Mouse (Mus musculus) megakaryocyte, adult 5-6 weeks (primary cell): Measurements from ENCODE around the gene Tns4. TPM values are rescaled to one million over a fixed set of nuclear protein-coding genes. Genes with fewer than 3 reads are reported as not detected.

Source experiments
- ATAC-seq: 2 replicates; pipeline ENCODE4 v1.8.0; 2016; ENCODE audit warnings: mild to moderate bottlenecking, inconsistent platforms; ENCODE audit not compliant: poor library complexity, severe bottlenecking
- total RNA-seq, 2 experiments: library from RNA; stranded (forward) in 1 of 2; stranded (reverse) in 1 of 2; fragments of 153-499, 151-499 nt in 1 of 2; fragments of 221-1000, 200-1000 nt in 1 of 2; gene quantifications; 2 replicates each; pipeline versions ENCODE4 v1.2.3 to v1.2.4; 2015 to 2017

The Tns4 gene
- total RNA-seq, 2 experiments from 2014 or later = 4.6 to 8.6 TPM

DNA sequence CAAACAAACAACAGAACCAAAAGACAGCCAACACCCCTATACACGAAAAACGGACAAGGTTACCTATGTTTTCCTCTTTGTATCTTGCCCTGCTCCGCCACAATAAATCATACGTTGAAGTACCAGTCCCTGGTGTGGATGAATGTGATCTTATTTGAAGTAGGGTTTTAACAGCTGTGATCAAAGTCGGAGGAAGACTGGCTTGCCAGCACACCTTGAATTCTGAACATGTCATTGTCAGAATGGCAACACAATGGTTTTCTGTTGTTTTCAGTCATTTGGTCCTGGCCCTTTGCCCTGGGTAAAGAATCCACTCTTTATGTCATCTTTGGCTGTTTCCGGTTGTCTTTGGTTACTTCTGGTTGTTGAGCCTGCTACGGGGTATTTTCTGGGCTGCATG, 29.9 kb upstream of the Tns4 start:
- no peak for ATAC-seq

DNA sequence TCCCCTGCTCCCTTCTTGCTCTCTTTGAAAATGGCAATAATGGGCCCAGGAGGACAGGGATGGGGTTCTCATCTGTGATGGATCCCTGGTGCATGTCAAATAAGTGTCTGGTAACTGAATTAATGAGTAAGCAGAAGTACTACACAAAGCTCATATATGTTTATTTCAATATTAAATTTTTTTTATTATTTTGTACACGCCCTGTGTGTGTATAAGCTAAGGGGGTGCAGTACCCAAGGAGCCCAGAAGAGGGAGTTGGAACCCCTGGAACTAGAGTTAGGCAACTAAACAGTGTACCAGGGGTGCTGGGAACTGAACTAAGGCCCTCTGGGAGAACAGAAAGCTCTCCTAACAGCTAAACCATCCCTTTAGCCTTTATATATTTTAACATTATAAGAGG, 29.3 kb upstream of the Tns4 start:
- no peak for ATAC-seq

DNA sequence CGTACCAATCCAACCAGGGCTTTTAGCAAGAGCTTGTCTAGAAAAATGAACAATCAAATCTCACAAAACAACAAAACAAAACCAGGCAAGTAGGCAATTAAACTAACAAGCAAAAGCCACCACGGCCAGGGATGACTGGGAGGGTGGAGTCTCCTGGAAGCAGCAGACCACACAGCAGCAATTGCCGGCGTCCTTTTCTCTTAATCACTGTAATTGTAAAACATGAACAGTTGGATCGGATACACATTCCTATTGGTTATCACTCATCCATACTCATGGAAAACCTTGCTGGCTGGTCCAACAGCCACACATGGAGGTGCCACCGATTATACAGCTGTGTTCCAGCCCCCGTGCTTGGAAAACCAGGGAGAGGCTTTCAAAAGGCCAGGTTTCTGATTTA, 28.8 kb upstream of the Tns4 start:
- ATAC-seq = no peak

DNA sequence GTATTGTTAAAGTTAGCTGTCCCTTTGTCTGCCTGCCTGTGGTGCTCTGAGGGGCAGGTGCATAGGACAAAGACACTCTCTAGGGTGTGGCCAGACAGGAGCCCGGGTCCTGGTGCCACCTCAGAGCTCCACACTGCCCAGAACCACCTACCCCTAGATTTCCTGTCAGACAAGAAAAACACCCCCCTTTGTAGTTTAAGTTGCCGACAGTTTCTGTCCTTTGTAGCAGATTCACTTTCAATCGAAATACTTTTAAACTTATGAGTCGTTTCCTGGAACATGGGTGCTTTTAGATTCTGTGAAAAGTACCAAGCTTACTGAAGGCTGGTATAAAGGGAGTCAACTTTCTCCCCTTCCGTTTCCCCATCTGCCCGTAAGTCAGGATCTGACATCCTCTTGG, 26.8 kb upstream of the Tns4 start:
- no peak for ATAC-seq

DNA sequence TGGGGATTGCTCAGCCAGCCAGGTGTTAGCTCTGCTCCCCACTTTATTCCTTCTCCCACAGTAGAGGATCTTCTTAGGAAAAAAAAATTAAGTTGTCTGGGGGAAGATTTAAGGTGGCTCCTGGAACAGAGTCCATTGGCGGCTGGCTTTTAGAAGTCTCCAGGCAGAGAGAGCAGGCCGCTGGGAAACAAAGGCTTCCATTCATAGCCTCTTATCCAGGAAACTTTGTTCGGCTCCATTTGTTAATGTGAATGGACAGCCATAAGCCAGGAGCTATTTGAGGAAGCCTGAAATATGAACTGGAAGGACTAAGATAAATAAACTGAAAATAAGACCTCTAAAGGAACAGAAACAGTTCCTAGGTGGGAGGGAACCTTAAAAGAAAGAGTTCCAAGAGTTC, 24.0 kb upstream of the Tns4 start:
- ATAC-seq = no peak

DNA sequence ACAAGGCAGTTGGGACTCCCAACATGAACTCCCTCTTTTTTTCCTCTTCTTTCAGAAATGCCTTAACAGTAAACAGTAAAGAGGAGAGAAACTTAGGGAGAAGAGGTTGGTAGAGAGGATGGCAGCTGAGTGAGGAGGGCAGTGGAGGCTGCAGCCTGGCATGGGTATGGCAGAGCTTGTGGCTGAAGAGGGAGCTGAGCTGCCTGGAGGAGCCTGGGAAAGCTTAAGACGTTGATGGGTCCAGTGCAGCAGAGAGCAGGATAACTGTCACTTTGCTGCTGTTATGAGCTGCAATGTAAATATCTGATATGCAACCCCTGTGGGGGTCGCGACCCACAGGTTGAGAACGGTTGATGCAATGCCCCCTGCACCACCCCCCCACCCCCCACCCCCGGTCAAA, 23.6 kb upstream of the Tns4 start:
- no peak for ATAC-seq

DNA sequence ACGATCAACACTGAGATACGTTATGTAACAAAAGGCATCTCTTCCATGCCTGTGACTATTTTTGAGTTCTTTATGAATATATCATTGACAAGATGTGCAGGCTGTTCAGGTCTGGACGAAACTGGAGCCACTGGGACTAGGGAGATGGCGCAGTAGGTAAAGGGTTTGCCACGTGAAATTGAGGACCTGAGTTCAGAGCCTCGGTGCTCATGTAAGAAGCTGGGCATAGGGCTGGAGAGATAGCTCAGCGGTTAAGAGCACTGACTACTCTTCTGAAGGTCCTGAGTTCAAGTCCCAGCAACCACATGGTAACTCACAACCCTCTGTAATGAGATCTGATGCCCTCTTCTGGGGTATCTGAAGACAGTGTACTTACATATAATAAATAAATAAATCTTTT, 22.5 kb upstream of the Tns4 start:
- no peak for ATAC-seq

DNA sequence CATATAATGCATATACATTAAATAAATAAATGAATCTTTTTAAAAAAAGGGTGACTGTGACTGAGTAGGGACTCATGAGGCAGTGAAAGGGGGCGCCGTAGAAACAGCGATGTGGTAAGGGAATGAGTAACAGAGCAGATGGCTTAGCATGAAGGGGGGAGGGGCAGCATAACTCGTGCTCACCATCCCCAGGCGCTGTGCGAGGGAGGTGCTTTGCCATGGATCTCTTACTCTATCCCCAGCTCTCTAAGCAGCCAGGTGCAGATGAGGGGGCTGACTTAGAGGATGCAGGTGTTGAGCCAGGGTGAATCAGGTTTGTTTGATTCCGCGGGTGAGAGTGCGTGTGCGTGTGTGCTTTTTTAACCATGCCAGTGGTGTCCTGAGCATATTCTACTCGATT, 22.0 kb upstream of the Tns4 start:
- ATAC-seq = no peak

DNA sequence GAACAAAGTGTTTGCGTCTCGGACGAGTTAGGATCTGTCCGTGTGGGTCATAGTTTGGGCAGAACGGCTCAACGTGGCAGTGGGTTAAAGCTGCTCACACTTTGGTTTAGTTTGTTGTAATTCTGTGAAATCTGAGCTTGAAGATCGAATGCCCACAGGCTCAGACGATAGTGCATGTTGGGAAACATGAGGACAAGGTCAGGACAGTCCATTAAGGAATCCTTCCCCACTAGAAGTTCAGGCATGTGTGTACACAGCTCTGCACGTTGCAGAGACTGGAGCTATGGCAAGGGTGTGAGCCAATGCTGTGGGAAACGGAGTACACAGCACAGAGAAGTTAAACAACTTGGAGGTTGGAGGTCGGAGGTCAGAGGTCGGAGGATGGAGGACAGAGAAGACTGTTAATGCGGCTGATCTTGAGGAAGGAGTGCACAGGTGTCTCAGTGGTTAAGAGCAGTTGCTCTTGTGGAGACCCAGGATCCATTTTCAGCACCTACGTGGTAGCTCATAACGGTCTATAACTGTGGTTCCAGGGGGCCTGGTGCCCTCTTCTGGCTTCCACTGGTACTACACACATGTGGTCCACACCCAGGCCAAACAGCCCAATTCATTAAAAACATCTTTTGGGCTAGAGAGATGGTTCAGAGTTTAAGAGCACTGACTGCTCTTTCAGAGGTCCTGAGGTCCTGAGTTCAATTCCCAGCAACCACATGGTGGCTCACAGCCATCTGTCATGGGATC, 21.4 kb upstream of the Tns4 start:
- no peak for ATAC-seq

DNA sequence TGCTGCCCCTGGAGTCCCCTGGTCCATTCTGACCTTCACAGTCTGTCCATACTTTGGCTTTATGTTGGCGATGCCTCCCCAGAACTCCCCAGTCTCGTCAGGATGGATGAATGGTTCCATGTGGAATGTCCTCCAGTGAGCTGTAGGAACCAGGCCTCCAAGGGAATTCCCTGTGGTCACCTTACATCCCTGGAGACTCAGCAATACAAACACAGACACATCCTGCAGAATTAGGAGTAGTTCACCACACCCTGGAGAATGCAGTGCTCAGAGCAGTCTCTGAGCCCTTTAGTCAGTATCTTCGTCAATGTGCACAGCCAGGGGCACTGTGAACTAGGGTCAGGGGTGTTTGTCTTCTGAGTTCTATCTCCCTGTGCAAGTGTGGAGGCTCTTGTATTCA, 19.2 kb upstream of the Tns4 start:
- ATAC-seq = no peak

DNA sequence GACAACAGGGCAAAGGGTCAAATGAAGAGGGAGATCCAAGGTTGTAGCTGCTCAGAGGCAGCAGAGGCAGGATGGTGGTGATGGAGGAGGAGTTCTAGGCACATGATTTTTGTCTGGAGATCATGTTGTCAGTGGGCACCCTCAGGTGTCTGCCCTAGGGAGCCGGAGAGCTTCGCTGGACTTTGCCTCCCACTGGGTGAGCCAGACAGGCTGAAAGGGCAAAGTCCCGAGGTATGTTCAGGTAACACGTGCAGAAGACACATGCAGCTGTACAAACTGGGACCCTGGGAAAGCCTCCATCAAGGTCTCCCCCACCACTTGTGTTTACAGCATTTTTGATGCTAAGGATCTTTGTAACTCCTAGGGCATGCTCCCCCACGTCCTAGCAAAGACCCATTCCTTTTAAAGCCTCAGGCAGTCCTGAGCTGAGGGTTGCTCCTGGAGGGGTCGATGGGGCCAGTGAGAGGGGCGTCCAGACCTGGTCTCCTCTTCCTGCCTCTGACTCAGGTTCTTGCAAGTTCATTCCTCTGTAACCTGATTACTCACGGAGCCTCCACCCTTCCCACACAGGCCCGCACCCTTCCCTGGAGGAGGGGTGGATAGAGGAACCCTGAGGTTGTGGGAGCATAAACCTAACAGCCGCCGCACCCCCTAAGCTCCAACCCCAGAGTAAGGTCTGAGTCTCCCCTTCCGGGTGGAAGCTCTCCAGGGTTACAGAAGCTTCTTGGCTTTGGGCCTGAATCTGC, 17.0 kb upstream of the Tns4 start:
- ATAC-seq = peak; percentile 34; the same call in 1 of the 2 replicates

DNA sequence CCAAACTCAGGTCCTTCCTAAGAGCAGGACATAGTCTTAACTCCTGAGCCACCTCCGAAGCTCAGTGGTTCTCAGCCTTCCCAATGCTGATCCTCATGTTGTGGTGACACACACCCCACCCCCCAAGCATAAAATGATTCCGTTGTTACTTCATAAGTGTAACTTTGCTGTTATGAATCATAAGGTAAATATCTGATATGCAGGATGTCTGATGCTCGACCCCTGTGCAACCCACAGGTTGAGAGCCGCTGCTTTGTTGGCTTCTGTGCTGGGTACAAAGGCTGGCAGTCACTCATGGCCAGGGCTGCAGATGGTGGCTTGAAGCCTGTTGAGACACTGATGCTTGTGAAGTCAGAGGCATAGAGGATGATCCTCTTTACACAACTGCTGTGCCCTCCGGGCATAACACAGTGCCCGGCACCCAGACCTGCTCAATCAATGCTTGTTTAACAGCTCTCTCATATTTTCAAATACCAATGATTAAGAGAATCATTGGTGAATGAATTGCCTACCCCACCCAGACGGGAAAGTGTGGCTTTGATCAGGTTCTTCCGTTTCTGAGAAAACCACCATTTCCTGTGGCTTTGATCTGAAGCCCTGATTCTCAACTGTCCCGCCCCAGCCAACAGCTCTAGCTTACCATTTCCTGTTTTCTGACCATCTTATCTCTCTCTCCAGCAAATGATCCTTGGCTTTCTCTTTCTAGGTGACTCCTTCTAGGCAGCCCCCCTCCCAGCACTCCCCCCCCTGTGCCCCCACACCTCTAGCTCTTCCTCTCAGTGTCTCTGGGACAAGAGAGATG, 15.7 kb upstream of the Tns4 start:
- peak; percentile 83 for ATAC-seq

DNA sequence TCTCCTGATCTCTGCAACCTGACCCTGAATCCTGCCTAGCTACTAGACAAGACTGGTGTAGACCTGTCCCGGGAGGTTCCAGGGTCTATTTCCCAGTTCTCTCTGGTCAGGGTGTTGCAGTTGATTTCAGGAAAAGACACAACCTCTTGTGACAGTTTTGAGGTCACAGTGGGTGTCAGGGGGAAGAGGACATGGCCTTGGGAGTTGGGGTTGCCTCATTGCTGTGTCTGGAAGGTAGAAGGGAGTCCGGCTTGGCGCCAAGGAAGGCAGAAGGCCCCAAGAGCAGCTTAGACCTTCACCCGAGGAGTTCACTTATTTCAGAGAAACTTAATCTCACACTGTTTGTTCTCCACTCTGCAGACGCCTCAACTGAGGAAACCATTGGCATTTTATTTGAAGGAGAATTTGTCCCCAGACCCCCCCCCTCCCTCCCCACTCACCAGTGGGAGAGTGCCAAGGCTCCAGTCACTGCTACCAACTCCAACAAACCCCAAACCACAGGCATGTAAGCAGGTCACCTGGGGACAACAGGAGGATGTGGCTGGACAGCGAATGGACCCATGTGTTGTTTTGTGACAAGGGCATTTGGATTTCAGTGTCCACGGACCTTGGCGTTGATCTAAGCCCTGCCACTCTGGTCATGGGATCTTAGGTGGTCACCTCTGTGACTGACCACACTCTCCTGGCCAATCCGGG, 13.6 kb upstream of the Tns4 start:
- no peak for ATAC-seq

DNA sequence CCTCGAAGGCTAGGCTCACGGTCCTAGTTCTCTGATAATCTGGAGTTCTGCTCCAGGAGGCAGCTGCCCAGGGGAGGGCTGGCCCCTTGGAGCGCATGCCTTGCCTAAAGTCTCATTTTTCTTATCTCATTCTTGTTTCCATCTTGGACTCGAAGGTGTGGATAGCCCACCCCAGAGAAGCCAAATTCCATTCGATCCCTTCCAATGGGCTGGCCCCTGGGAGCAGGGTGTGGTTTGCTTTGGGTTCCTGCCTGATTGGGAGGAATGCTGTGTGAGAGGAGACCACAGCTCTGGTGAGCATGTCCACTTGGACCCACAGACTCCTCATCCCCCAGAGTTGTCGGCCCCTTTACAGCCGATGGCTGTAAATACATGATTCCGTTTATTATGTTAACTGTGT, 12.6 kb upstream of the Tns4 start:
- ATAC-seq = no peak

DNA sequence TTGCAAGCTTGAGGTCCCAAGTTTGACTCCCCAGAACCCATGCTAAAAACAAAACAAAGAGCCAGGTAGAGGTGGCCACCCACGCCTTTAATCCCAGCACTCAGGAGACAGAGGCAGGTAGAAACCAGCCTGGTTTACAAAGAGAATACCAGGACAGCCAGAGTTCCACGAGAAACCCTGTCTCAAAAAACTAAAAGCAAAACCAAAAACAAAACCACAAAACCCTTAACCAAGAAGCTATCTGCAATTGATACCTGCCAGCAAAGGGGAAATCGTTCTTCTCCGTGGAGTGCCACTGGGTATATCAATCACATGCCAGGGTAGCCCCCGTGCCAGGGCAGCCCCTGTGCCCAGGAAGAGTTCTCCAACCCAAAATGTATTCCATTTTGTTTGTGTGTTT, 11.1 kb upstream of the Tns4 start:
- ATAC-seq = no peak

DNA sequence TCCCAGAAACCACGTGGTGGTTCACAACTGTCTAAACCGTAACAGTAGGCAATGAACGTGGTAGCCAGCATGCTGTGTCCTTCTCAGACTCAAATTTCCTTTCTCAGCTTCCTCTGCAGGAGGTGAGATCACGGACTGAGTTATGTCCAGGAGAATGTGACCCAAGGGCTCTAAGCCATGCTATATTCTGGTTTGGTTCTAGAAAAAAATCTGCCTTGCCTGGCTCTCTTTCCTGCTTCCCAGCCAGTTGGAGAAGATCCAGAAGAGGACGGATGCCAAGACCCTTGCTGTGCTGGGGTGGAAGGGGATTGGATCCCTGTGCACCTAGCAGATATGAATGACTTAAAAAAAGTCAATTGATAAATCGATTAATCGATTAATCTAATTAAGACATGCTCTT, 10.4 kb upstream of the Tns4 start:
- no peak for ATAC-seq

DNA sequence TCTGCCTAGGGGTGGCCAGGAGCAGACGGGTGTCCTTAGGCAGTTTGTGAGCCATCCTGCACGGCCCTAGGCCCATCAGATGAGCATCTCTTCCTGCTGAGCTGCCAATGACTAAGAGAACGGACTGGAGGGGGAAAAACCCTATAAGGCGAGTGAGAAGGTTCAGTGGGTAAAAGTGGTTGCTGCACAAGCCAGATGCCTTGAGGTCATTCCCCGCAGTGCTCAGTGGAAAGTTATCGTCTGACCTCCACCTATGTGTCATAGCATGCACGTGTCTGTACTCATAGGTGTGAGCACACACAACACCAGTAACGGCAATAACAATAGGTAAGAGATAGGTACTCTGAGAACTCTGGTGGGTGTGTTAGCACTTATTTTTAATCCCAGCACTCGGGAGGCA, 9.8 kb upstream of the Tns4 start:
- ATAC-seq = no peak

DNA sequence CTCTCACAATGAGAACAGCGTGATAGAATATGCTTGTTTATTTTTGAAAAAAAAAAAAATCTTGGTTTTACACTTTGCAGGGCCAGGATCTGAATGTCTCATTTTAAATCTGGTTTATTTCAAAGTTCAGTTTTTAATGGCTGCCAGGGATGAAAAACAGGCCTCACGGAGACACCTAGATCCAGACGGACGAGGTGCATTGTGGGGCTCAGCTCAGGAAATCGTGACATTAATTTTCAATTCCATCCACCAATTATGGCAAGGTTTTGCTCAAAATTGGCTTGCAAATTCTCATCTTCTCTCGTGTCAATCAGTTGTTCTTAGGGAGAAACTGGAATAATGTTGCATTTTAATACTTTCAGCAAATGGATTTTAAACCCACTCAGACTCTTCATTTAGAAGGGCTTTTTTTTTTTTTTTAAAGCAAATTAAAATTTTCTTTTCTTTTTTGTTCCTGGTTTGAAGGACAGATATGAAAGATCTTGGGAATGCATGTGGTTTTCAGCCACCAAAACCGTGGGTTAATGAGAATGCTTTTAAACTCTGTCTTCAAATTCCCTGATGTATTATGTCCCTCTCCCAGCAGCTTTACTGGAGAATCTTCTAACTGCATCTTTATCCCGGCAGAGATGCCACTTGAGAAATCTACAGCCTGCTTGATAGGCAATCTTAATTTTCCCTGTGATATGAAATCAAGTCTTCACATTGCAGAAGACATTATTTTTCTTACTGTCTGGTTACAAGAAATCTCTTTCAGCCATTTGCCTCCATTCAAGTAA, 8.1 kb upstream of the Tns4 start:
- no peak for ATAC-seq

DNA sequence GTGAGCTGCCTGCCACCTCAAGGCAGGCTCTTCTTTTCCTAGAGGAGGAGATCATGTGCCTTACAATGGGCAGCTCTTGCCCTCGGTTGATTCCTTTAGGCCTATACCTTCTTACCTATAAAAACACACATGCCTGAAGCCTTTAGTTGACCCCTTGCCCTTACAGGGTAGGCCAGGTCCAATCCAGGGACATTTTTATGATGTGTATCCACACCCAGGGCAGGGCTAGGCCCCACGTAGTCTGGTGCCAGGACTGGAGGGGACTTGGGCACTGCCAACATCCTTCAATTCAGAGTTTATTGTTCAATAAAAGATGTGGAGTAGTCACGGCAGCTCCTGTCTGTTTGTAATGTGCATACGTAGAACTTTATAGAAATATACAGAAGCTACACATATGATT, 7.3 kb upstream of the Tns4 start:
- no peak for ATAC-seq

DNA sequence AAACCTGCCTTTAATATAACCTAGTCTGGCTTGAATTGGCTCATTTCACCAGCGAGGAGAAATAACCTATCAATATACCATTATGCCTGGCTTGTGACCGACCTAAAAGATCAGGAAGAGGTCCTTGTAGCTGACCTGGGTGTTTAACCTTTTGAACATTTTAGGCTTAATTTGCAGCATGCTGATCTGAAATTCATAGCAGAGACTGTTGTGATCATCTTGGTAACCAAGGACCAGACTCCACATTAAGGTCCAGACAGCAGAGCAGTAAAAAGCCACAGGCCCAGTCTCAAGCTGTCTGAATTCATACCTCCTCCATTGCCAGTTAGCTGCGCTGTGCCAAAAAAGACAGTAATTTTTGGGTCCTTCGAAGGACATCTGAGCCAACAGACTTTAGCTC, 6.7 kb upstream of the Tns4 start:
- ATAC-seq = no peak
